Mouse (Mus musculus): ENCODE results near the gene Kcnn1.

DNA sequence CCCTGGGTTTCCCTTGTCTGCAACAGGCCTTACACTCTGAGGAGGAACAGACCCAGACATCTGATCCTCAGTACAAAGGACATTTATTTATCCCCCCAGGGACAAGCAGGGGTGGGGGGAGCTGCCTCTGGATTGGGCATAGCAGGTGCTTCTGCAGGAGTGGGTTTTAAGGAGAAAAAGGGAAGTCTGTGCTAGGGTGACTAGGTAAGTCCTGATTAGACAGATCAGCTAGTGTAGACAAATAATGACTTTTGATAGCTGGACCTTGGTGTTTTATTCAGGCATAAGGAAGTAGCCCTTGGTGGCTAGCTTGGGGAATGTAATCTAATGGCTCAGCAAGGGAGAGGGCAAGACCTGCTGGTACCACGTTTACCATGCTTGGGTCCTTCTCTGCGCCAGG is 36.2 kb upstream of the Kcnn1 start:
- TF ChIP-seq CTCF (IDR thresholded peaks at IDR 0.05; ENCODE audit: low read depth, low read length) (no peak), POLR2A (IDR thresholded peaks at IDR 0.05; ENCODE audit: insufficient read depth, low read length) (no peak)
